Mouse (Mus musculus) midbrain, embryonic 16.5 days (tissue): ENCODE measurements around the gene Dnali1. TPM values are rescaled to one million over a fixed set of nuclear protein-coding genes. Genes with fewer than 3 reads are reported as not detected.

Source experiments
- ATAC-seq: fragments of 200-750 bp; cut with Nextera tagmentation; 2 replicates; pipeline ENCODE4 v1.8.0; 2017; ENCODE audit warnings: moderate TSS enrichment
- H3K27ac ChIP-seq: fragments of 300-500 bp; sonication (generic); 2 replicates; pipeline ENCODE4 v1.5.1; 2014; ENCODE audit warnings: mild to moderate bottlenecking, low read length, mixed read lengths
- H3K27me3 ChIP-seq: fragments of 300-500 bp; sonication (generic); 2 replicates; pipeline ENCODE4 v1.6.1; 2014; ENCODE audit warnings: low read depth, low read length, mixed read lengths; ENCODE audit not compliant: control insufficient read depth, insufficient read depth
- H3K36me3 ChIP-seq: fragments of 300-500 bp; sonication (generic); 2 replicates; pipeline ENCODE4 v1.6.1; 2014; ENCODE audit warnings: mild to moderate bottlenecking, low read length, moderate library complexity, mixed read lengths; ENCODE audit not compliant: control insufficient read depth, insufficient read depth
- H3K4me1 ChIP-seq: fragments of 300-500 bp; sonication (generic); 2 replicates; pipeline ENCODE4 v1.6.1; 2014; ENCODE audit warnings: mild to moderate bottlenecking, low read length, mixed read lengths; ENCODE audit not compliant: control insufficient read depth, insufficient read depth
- H3K4me2 ChIP-seq: fragments of 300-500 bp; sonication (generic); 2 replicates; pipeline ENCODE4 v1.6.1; 2014; ENCODE audit warnings: mild to moderate bottlenecking, low read length, mixed read lengths
- H3K4me3 ChIP-seq: fragments of 300-500 bp; sonication (generic); 2 replicates; pipeline ENCODE4 v1.5.1; 2014; ENCODE audit warnings: low read depth, mild to moderate bottlenecking, low read length, moderate library complexity, mixed read lengths
- H3K9ac ChIP-seq: fragments of 300-500 bp; sonication (generic); 2 replicates; pipeline ENCODE4 v1.6.1; 2014; ENCODE audit warnings: low read depth, low read length, mixed read lengths
- H3K9me3 ChIP-seq: fragments of 300-500 bp; sonication (generic); replicated peaks from 2 replicates; pipeline ENCODE4 v1.6.1; 2014; ENCODE audit warnings: mild to moderate bottlenecking, low read length, mixed read lengths; ENCODE audit not compliant: control insufficient read depth, poor library complexity, severe bottlenecking
- WGBS: fragments of 180-500 bp; shearing (Covaris S2); extraction: QIAGEN DNeasy Blood & Tissue Kit; methylation state at CpG from one replicate; pipeline ENCODE4 v1.1.7; 2014; 5-methylcytosine and 5-hydroxymethylcytosine counted together
- polyA plus RNA-seq: library from polyadenylated mRNA; unstranded; fragments of >200 nt; fragmentation: Nextera tagmentation; extraction: Ambion mirVana; gene quantifications from 2 replicates; pipeline ENCODE4 v1.2.1, GENCODE M21; 2015

Gene Dnali1
- polyA plus RNA-seq: 1.2 and 1.7 TPM in 2 replicates

DNA sequence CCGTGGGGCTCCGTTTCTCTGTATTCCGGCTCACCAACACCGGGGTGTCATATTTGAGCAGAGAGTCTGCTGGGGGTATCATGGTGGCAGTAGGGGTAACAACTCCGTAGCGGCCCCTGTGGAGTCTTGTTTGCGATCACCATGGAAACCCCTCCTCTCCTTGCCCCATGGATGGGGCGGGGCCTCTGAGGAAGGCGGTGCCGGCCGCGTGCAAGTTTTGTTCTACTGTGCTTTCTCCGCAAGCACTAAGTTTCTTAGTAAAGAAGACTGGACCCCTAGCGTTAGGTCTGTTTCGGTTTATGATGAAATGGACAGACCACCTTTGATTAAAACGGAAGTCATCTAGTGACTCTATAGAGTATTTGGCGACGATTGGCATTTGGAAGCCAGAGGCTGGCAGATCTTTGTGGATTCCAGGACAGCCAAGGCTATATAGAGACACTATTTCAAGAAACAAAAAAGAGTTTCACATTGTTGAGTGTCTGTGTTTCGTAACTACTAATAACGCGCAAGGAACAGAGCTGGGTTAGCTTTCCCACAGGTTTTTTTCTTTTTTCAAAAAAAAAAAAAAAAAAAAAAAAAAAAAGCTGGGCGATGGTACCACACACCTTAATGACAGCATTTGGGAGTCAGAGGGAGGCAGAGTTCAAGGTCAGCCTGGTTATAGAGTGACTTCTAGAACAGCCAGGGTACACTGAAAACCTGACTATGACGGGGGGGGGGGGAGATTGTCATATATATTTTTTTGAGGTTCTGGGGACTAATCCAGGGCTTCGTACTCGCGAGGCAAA, at the start of gene Dnali1:
Gene Dnali1 (minus strand): TSS at position 187 of the 791 bp plus-strand sequence.
- peak; percentile 53 for ATAC-seq
- 2% methylated on average over 26 of the region's 26 CpGs for WGBS
- Histone ChIP-seq H3K27me3 (no peaks in the 10 kb centered on the region), H3K9me3 (no peaks in the 10 kb centered on the region), H3K4me1 (peaks cover 17% of the 10 kb centered on the region), H3K4me2 (peak within 1 kb of the TSS; percentile 94), H3K27ac (peak within 1 kb of the TSS; percentile 63), H3K9ac (peak within 1 kb of the TSS; percentile 88), H3K36me3 (peaks cover 2% of the 10 kb centered on the region; the same call in 1 of the 2 replicates), H3K4me3 (peak within 1 kb of the TSS; percentile 90)

DNA sequence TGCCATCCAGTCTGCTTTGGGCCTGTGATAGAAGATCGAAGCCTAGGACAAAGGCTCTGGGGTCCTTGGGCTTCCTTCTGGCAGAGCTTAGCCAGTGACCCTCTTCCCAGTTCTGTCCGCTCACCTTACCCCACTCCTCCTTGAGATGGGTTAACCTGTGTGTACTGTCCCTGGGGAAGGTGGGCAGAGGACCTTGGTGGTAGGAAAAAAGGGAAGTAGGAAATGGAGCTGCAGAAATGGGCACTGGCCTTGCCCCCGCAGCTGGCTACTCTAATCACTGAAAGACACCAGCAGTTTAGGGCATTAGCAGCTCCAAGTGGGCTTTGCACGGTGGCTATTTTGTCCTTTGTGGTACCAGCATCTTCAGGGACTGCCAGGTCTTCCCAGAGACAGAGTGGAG, 49.6 kb upstream of the Dnali1 start:
- no peak overlapping the region for H3K27ac ChIP-seq
- H3K9ac ChIP-seq: no peak overlapping the region
- no peak overlapping the region for H3K4me3 ChIP-seq
- no peaks in the 10 kb centered on the region; the same call in 1 of the 2 replicates for H3K4me1 ChIP-seq
- no peak for ATAC-seq
- H3K36me3 ChIP-seq: peaks cover 13% of the 10 kb centered on the region; the same call in 1 of the 2 replicates
- H3K9me3 ChIP-seq: no peaks in the 10 kb centered on the region
- WGBS: 78% methylated on average over 4 of the region's 4 CpGs
- H3K27me3 ChIP-seq: no peaks in the 10 kb centered on the region
- no peak overlapping the region for H3K4me2 ChIP-seq

DNA sequence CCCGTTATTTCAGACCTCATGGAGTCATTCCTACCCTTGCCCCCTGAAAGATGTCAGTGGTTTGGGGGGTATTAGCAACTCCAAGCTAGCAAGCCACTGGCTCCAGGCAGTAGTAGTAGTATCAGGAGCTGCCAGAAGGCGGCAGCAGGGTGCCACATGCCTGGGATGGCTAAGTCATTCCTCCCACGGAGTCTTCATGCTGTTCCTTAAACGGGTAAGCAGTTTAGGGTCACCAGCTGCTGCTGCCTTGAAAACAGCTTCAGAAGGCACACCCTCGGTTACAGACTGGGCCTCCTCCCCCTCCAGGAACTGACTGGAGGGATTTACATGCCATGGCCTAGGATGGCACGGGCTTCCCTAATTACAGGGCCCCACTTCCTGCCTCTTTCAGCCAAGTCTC, 49.1 kb upstream of the Dnali1 start:
- Histone ChIP-seq H3K4me3 (no peak overlapping the region), H3K36me3 (peaks cover 14% of the 10 kb centered on the region; the same call in 1 of the 2 replicates), H3K9ac (no peak overlapping the region), H3K4me1 (no peaks in the 10 kb centered on the region; the same call in 1 of the 2 replicates), H3K27me3 (no peaks in the 10 kb centered on the region), H3K4me2 (no peak overlapping the region), H3K9me3 (no peaks in the 10 kb centered on the region), H3K27ac (no peak overlapping the region)
- WGBS: 6% methylated on average over 6 of the region's 6 CpGs
- 0 out of 2 replicates have a peak, but pooled peaks have one; percentile 26 for ATAC-seq

DNA sequence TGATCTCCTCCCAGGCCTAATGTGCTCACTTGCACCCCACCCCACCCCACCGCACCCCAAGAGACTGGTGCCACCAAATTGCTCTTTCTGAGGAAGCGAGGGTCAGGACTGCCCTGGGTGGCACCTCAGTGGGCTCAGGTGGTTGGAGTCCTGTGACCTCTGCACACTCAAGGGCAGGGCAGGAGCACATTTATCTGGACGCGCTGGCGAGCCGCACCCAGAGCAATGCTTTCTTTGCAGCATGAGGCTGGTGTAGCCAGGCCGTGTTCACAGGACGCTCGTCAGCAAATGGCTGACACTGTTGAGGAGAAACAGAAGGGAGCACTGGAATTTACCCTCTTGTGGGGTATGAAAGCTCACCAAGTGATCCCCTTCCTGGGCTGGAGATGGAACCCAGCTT, 39.9 kb upstream of the Dnali1 start:
- no peak for ATAC-seq
- Histone ChIP-seq H3K36me3 (peaks cover 16% of the 10 kb centered on the region), H3K27me3 (no peaks in the 10 kb centered on the region), H3K9ac (no peak overlapping the region), H3K4me3 (no peak overlapping the region), H3K9me3 (no peaks in the 10 kb centered on the region), H3K4me2 (no peak overlapping the region), H3K4me1 (no peaks in the 10 kb centered on the region), H3K27ac (no peak overlapping the region)
- 95% methylated on average over 9 of the region's 9 CpGs for WGBS

DNA sequence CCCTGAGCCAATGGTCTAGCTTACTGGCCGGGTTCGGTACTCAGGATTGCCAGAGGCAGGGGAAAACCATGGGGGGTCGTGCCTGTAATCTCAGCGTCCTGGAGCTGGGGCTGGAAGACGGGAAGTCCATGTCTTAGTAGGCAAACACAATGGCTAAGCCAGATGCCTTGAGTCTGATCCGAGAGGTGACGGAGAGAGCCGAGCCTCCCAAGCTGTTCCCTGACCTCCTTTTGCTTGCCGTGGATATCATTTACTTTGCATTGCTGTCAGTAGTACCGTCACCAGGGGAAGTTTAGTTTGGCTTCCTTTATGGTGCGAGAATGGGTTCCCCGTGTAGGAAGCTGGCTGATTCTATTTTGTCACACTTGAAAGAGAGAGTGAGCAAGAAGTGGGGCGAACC, 35.8 kb upstream of the Dnali1 start:
- Histone ChIP-seq H3K4me2 (no peak overlapping the region), H3K4me1 (no peaks in the 10 kb centered on the region), H3K27ac (no peak overlapping the region), H3K9ac (no peak overlapping the region), H3K9me3 (no peaks in the 10 kb centered on the region), H3K4me3 (no peak overlapping the region), H3K36me3 (peaks cover 11% of the 10 kb centered on the region), H3K27me3 (no peaks in the 10 kb centered on the region)
- WGBS: 66% methylated on average over 13 of the region's 13 CpGs
- ATAC-seq: no peak

DNA sequence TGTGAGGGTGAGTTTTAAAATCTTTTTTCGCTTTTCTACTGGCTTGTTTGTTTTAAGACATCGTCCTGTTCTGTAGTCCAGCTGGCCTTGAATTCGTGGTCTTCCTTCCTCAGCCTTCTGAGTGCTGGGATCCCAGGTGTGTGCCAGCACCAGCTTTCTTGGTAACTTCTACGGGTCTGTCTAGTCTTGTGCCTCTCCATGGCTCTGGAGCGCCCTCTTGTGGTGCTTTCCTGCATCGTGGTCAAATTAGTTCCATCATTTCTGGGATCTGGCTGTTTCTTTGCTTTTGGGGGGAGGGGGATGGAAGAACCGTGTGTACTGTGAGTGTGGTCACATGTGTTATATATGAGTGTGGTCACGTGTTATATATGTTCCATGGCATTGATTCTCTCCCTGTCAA, 34.0 kb upstream of the Dnali1 start:
- WGBS: 12% methylated on average over 8 of the region's 8 CpGs

DNA sequence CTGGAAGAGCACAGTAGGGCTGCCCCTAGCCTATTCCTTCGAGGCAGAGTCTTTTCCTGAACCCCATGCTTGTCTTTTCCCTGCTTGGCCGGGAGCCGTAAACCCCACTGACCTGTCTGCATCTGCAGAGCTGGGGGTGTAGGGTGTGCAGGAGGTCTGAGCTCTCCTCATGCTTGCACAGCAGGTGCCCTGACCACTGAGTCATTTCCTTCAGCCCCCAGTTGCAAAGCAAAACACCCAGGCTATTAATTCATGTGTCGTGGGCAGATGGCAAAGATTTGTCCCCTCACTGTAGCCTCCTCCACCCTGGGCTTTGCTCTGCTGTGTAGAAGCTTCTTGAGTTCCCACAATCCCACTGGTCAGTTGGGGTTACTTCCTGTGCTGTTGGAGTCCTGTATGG, 31.9 kb upstream of the Dnali1 start:
- Histone ChIP-seq H3K27ac (no peak overlapping the region), H3K9ac (no peak overlapping the region), H3K36me3 (peaks cover 5% of the 10 kb centered on the region), H3K4me1 (no peaks in the 10 kb centered on the region), H3K4me2 (no peak overlapping the region), H3K9me3 (no peaks in the 10 kb centered on the region), H3K4me3 (no peak overlapping the region), H3K27me3 (no peaks in the 10 kb centered on the region)
- ATAC-seq: no peak
- 85% methylated on average over 4 of the region's 4 CpGs for WGBS

More for the DNA sequence above, 34.0 kb upstream of the Dnali1 start:
- Histone ChIP-seq H3K4me2 (no peak overlapping the region), H3K4me3 (no peak overlapping the region), H3K27ac (no peak overlapping the region), H3K27me3 (no peaks in the 10 kb centered on the region), H3K36me3 (peaks cover 8% of the 10 kb centered on the region), H3K4me1 (no peaks in the 10 kb centered on the region), H3K9ac (no peak overlapping the region), H3K9me3 (no peaks in the 10 kb centered on the region)
- ATAC-seq: peak; percentile 73; the same call in 1 of the 2 replicates

DNA sequence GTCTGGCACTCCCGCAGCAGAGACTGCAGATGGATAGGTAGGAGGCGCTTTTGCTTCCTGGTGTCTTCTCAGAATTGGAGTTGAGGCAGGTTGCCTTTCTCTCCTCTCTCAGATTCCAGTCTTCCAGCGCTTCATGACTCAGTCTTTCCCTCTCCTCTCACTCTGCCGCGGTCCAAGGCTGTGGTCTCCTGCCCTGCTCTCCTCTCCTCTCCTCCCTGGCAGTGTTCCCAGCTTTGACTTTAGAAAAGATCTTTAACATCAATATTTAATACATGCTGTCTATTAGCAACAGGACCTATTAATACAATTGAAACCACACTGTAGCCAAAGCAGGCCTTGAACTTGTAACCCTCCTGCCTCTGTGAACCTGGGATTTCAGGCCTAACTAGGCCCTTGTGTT, 30.6 kb upstream of the Dnali1 start:
- H3K27ac ChIP-seq: no peak overlapping the region
- peaks cover 11% of the 10 kb centered on the region for H3K36me3 ChIP-seq
- no peak overlapping the region for H3K9ac ChIP-seq
- no peaks in the 10 kb centered on the region for H3K9me3 ChIP-seq
- H3K4me1 ChIP-seq: no peaks in the 10 kb centered on the region
- H3K27me3 ChIP-seq: no peaks in the 10 kb centered on the region
- no peak overlapping the region for H3K4me3 ChIP-seq
- no peak for ATAC-seq
- H3K4me2 ChIP-seq: no peak overlapping the region
- WGBS: 89% methylated on average over 5 of the region's 5 CpGs

DNA sequence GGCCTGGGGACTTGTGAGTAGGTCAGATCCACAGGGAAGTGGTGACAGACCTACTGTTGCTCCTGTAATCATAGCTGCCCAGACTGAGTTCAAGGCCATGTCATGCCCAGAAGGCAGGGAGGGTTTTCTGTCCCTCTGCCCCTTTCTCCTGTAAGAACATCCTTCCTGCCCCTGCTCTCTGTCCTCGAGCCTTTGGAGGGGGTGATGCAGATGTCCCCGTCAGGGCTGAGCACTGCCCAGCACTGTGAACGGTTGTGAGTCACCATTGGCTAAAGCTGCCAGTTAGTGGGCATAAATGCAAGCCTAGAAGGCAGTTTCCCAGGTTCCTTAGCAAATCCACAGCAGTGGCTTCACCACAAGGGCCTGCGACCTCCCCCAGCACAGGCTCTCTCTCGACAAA, 27.5 kb upstream of the Dnali1 start:
- WGBS: 94% methylated on average over 5 of the region's 5 CpGs
- peaks cover 26% of the 10 kb centered on the region for H3K36me3 ChIP-seq

More for the DNA sequence above, 27.5 kb upstream of the Dnali1 start:
- Histone ChIP-seq H3K9ac (no peak overlapping the region), H3K4me1 (no peaks in the 10 kb centered on the region), H3K4me3 (no peak overlapping the region), H3K27ac (no peak overlapping the region), H3K27me3 (no peaks in the 10 kb centered on the region), H3K9me3 (no peaks in the 10 kb centered on the region), H3K4me2 (no peak overlapping the region)
- no peak for ATAC-seq
